Mouse (Mus musculus): Measurements from ENCODE around the gene Slc46a2.

DNA sequence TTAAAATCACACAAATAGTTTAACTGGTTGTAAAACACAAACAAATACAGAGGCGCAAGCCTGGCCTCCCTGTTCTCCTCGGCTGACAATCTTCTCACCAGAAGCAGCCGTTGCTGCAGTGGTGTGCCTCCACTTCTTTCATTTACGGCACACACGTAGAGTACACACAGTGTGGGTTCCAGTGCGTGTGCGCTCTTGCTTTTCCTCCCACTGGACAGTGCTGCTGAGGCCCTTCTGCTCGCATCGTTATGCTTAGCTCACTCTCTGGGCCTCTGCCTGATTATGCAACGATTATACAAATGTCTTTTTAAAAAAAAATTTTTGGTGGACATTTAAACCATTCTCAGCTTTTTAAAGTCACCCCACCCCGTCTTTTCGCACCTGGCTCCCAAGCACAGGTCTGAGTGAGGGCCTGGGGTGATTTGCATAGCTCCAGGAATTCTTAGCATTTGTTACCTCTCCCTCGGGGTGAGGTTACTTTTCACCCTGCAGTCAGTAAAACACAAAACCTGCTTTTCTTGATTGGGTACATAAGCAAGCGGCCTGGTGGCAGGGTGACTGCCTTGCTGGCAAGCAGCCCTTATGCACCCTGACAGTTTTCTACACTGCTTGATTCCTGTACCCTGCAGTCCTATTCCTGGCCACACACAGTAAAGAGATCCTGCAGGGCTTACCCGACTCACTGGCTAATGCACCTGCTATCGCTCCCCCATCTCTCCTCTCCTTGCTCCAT lies 55.0 kb downstream of the Slc46a2 start:
- TF ChIP-seq CTCF (IDR thresholded peaks at IDR 0.05; ENCODE audit: low read depth, low read length) = no peak
- no peak for TF ChIP-seq TAL1 (conservative IDR thresholded peaks at IDR 0.05; ENCODE audit: low read depth, low read length)
- no peak for TF ChIP-seq GATA1 (IDR thresholded peaks at IDR 0.05; ENCODE audit: borderline replicate concordance, low read length)
